Mouse (Mus musculus) G1E (cell line): ENCODE data around the gene Fancd2.

Experiments
- CTCF ChIP-seq: IDR thresholded peaks from 2 replicates; pipeline ENCODE4 v1.5.1; 2012; ENCODE audit warnings: low read depth, low read length, inconsistent platforms, mixed read lengths
- GATA1 ChIP-seq: IDR thresholded peaks from 2 replicates; pipeline ENCODE4 v1.6.1; 2012; ENCODE audit warnings: borderline replicate concordance, low read length, inconsistent platforms, mixed read lengths
- GATA2 ChIP-seq: IDR thresholded peaks from 2 replicates; pipeline ENCODE4 v1.6.1; 2012; ENCODE audit warnings: low read depth, low read length, inconsistent platforms, borderline replicate concordance
- POLR2AphosphoS5 ChIP-seq: IDR thresholded peaks from 2 replicates; pipeline ENCODE4 v1.6.1; 2012; ENCODE audit warnings: low read depth, low read length, inconsistent platforms; ENCODE audit not compliant: insufficient replicate concordance
- TAL1 ChIP-seq: conservative IDR thresholded peaks from 2 replicates; pipeline ENCODE4 v1.6.1; 2012; ENCODE audit warnings: low read depth, low read length, inconsistent platforms, mixed read lengths

- no peak for TF ChIP-seq CTCF
- no peak for TF ChIP-seq TAL1
- TF ChIP-seq GATA2: no peak
- TF ChIP-seq GATA1: no peak
- no peak for TF ChIP-seq POLR2AphosphoS5
Measured at GRCm38 (mm10) chr6:113603993-113604392, 72.5 kb downstream of the Fancd2 start.
